Mouse (Mus musculus) urinary bladder, postnatal 0 days (tissue): ENCODE data around the gene Dlg3. TPM values are rescaled to one million over a fixed set of nuclear protein-coding genes. Genes with fewer than 3 reads are reported as not detected.

Source experiments
- polyA plus RNA-seq: library from polyadenylated mRNA; unstranded; fragments of >200 nt; fragmentation: Nextera tagmentation; extraction: Ambion mirVana; gene quantifications from 2 replicates; pipeline ENCODE4 v1.2.1, GENCODE M21; 2015

Dlg3 gene
- polyA plus RNA-seq, result 1.9 and 3.3 TPM in 2 replicates

GRCm38 (mm10) chrX:100767181-100767884, at the start of gene Dlg3:
Gene Dlg3, plus strand, starts transcription at chrX:100767722.

DNA sequence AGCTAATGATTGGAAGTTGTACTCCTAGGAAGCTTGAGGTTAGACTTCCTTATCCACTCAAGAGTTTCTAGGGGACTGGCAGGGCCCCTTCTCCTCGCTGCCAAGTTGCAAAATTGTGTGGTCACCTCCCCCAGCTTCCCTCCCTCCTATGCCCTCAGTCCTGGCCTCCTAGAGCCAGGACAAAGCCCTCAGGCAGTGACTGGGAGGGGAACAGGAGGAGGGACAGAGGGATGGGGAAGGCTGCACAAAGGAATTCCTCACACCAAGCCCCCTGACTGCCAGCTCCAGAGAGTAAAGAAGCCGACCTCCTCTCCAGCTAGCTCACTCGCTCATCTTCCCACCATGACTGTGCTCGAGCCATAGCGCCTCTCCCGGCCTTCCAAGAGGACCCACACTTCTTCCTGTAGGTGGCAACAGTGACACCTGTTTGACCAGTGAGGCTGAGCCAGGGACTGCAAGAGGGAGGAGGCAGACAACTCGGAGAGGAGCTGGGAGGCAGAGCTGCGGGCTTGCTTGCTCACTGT, 37.8 kb upstream of the Dlg3 start, which contains the start of gene Gdpd2:
Gene Gdpd2, plus strand, starts transcription at position 209 of the 524 bp plus-strand sequence.

Other genes starting within 250 kb of the Dlg3 start
- not detected in 2 replicates for gene Dgat2l6, start 242.9 kb upstream of the Dlg3 start, polyA plus RNA-seq
- gene Awat1, start 195.5 kb upstream of the Dlg3 start, polyA plus RNA-seq, result not detected in 2 replicates
- gene P2ry4, start 172.9 kb upstream of the Dlg3 start, polyA plus RNA-seq, result not detected in 2 replicates
- not detected in 2 replicates for gene Arr3, start 162.2 kb upstream of the Dlg3 start, polyA plus RNA-seq
- 3.3 and 5.1 TPM in 2 replicates for gene Kif4, start 142.0 kb upstream of the Dlg3 start, polyA plus RNA-seq
- gene Pdzd11, start 141.2 kb upstream of the Dlg3 start, polyA plus RNA-seq, result 74.8 and 78.9 TPM in 2 replicates
- 0.83 and 1.3 TPM in 2 replicates for gene Gdpd2, start 37.8 kb upstream of the Dlg3 start, polyA plus RNA-seq